Mouse (Mus musculus) gastrocnemius, adult 2 months (tissue): ENCODE measurements at regions not wholly inside any gene's neighbourhood (a gene's known extent, or its start where the extent isn't known, plus 50 kb on each side); places are given as distances from the start of the nearest gene placed in this dataset.
"Not testable (repeated sequence)": the region's sequence is repeated elsewhere in the genome, so short reads cannot be mapped to it uniquely, and the experiment has no call there.

Experiments used
- DNase-seq: peaks from one replicate; pipeline ENCODE4 v3.0.0; 2022
- H3K27ac ChIP-seq: fragments of 200-600 bp; 2 replicates; pipeline ENCODE4 v1.8.1; 2022; ENCODE audit warnings: mild to moderate bottlenecking
- H3K4me3 ChIP-seq: fragments of 200-600 bp; 2 replicates; pipeline ENCODE4 v1.8.1; 2022; ENCODE audit warnings: mild to moderate bottlenecking, moderate library complexity
- CTCF ChIP-seq: fragments of 200-600 bp; IDR thresholded peaks from 2 replicates; pipeline ENCODE4 v1.8.1; 2022; ENCODE audit warnings: antibody characterized with exemption, mild to moderate bottlenecking, moderate library complexity
- intact Hi-C: fragments of 180-260 bp; cut with DNase I; formaldehyde crosslinking; loops from one replicate; pipeline ENCODE4 v1.15.1; 2025

DNA sequence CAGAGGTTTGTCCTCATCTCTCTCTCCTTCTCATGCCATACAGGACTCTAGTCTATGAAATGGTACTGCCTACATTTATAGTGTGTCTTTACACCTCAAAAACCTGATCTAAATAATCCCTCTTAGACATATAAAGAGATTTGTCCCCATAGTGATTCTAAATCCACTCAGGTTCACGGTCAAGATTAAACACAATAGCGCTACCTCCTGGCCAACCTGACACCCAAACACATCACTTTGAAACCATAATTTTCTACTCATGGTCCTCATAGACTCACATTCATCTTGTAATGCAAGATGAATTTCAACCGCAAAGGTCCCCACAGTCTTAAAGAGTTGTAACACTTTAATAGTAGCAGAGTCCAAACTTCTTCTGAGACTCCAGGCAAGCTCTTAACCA is 118.0 kb upstream of the Fam78b start:
- no peak overlapping the region for H3K4me3 ChIP-seq
- intact Hi-C loops: no loop called here
- no peak for DNase-seq
- peak; percentile 4; the same call in 1 of the 2 replicates for TF ChIP-seq CTCF
- no peak overlapping the region for H3K27ac ChIP-seq

DNA sequence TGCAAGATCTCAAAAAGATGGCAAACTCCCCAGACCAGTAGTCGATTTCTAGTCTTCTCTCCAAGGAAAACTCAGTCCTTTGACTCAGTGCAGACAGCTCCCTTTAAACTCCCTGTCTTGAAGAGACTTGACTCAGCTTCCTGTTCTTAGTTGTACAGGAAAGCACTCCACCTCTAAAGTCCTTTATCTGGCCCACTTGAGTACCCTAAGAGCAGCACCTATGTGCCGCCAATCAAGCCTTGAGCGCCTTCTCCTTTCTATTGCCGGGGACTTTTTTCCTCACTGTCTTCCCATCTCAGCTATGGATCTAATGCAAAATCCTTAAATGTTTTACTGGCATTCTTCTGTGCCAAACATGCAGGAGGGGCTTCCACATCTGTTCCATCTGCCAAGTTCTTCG is 105.3 kb upstream of the Fam78b start:
- intact Hi-C loops: no loop called here
- Histone ChIP-seq H3K4me3 (no peak overlapping the region), H3K27ac (no peak overlapping the region)
- no peak for DNase-seq
- TF ChIP-seq CTCF: no peak

DNA sequence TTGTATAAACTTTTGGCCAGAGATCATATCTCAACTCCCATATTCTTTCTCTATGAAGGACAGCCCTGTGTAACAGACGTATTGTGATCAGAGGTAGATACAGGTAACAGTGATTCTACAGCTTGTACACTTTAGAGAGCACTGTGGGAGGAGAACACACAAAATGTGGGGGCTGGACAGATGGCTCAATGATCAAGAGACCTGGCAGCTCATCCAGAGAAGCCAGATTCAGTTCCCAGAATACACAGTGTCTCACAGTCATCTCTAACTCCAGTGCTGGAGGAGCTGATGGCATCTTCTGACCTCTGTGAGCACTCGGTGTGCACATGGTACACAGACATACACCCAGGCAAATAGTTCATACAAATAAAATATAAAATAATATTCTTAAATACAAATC is 102.5 kb upstream of the Fam78b start:
- no peak overlapping the region for H3K4me3 ChIP-seq
- intact Hi-C loops: no loop called here
- TF ChIP-seq CTCF: no peak
- no peak overlapping the region for H3K27ac ChIP-seq
- no peak for DNase-seq

DNA sequence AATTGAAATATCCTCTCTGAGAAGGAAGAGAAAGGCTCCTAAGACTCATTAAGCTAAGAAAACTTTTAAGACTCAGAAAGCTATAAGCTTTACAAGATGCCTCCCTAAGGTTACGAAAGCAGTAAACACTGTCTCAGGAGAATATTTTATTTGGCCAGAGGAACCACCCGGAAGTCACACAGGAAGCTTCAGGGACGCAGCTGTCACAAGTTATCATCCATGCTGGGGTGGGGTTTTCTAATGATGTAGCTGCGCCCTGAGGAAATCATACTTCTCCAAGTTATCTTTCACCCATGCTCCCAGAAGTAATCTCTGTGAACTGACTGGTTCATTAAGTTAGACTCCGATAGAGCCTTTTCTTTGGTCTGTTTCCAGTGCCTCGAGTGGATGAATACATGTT is 102.0 kb upstream of the Fam78b start:
- intact Hi-C loops: no loop called here
- Histone ChIP-seq H3K4me3 (no peak overlapping the region), H3K27ac (no peak overlapping the region)
- DNase-seq: no peak
- TF ChIP-seq CTCF: no peak

DNA sequence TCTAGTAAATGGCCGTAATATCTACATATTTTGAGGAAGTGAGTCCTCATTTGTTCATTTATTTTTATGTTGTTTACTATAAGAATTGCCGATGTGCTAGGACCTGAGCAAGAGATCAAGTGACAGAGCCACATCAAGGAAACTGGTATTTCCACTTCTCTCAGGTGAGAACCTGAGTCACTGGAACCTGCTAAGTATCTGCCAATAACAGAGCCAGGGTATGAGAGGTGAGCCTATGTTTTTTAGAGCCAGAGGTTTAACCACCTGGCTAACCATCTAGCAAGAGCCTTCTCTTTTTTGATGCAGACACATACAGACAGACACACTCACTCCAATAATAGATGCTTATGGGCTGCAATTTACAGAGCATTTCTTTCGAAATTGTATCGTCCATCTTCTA is 101.2 kb upstream of the Fam78b start:
- H3K27ac ChIP-seq: no peak overlapping the region
- DNase-seq: no peak
- no peak for TF ChIP-seq CTCF
- no peak overlapping the region for H3K4me3 ChIP-seq
- intact Hi-C loops: no loop called here

DNA sequence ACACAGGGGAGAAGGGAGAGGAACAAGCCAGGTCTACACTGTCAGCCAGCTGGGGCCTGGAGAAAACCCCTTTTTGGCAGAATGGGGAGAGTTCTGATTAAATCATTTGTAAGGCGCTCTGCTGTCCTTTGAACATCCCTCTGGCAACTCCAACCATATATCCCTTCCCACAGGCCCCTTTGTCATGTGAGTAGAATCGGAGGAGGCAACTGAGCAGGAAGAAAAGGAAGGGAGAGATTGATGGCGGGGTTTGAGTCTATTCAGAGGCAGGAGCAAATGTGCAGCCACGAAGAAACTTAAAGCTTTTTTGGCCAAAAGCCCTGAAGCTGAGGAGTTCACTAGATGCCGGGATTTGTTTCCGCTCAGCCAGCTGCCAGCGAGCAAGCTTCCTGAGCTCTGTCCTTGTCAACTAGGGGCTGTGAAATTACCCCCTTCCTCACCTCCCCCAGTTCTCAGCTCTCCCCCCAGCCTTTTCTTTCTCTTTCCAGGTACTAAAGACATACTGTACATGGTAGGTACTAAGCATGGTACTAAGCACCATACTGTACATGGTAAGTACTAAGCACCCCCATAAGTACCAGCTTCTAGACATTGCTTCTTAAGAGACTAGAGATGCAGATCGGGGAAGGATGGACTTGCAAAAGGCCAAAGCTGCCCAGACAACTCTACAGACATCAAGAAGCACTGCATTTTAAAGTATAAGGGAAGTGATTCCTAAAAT is 100.6 kb upstream of the Fam78b start:
- no peak for TF ChIP-seq CTCF
- Histone ChIP-seq H3K4me3 (no peak overlapping the region), H3K27ac (no peak overlapping the region)
- intact Hi-C loops: no loop called here
- no peak for DNase-seq

DNA sequence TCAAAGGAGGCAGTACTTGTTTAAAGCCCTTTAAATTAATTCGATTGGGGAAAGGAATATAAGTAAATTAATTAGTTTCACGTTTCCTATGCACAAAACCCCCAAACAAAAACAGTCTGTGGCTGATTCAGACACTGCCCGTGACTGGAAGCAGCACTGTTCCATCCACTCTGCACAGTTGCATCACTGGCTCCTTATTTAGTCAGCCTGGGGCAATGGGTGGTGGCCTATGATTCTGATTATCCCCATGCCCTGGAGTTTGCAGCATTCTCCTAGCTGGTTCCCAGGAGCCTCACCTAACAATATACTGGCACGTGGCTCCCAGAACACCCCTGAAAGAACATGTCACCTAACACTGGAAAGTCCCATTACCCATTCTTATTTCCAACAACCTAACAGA is 99.6 kb upstream of the Fam78b start:
- no peak for TF ChIP-seq CTCF
- no peak for DNase-seq
- Histone ChIP-seq H3K4me3 (no peak overlapping the region), H3K27ac (no peak overlapping the region)
- intact Hi-C loops: no loop called here

DNA sequence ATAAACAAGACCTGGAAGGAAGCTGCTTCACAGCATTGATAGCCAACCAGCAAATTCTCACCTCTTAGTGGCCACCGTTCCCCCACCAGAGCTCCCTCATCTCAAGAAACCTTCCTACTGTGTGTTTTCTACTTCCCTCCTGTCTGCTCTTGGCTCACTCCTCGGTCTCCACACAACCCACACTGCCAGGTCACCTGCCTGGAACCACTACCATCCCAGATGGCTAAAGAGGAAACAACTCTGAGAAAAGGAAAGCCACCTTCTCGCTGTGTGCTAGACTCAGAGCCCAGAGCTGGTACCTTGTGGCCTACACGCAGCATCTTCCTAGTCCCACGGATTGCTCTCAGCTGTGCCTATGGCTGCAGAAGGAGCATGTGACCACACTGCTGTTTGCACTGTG is 97.8 kb upstream of the Fam78b start:
- Histone ChIP-seq H3K4me3 (no peak overlapping the region), H3K27ac (no peak overlapping the region)
- no peak for DNase-seq
- TF ChIP-seq CTCF: no peak
- intact Hi-C loops: no loop called here

DNA sequence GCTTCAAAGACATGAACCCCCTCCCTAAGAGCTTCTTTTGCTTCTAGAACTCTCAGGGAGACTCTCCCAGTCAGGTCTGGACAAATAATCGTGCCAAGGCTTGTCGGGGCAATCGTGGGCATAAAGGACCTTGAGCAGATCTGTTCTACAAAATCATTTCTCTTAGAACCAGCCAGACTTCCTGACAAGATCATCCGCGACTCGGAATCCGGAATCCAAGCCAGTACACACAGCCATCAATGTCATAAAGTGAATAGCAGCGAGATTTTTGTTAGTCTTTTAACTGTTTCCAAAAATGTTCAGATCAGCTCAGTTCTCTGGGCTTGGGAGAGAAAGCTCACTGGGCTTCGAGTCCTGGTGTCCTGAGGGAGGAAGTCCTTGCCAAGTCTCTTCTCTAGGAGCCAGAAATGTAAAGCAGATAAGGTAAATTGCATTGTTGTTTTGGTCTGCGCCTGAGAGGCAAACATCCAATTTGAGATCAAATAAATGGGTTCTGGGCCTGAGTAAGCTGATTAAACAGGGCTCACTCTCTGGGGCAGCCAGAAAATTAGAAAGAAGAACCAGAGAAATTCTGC is 92.9 kb upstream of the Fam78b start:
- Histone ChIP-seq H3K27ac (no peak overlapping the region), H3K4me3 (no peak overlapping the region)
- intact Hi-C loops: no loop called here
- no peak for TF ChIP-seq CTCF
- no peak for DNase-seq

DNA sequence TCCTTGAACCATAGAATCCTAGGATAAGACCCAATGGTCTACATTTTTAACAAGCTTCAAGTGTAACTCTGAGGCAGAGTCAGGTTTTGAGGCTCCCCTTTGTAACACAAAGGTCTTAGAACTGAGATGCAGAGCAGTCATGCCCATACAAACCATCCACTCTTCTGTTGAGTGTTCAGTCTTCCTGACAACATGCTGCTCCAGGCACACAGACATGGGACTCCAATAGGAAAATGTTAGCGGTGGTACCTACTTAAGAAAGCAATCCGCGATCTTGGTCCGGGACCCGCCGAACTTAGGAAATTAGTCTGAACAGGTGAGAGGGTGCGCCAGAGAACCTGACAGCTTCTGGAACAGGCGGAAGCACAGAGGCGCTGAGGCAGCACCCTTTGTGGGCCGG is 89.0 kb upstream of the Fam78b start:
- DNase-seq, H3K27ac ChIP-seq, H3K4me3 ChIP-seq, intact Hi-C loops: not testable (repeated sequence)

DNA sequence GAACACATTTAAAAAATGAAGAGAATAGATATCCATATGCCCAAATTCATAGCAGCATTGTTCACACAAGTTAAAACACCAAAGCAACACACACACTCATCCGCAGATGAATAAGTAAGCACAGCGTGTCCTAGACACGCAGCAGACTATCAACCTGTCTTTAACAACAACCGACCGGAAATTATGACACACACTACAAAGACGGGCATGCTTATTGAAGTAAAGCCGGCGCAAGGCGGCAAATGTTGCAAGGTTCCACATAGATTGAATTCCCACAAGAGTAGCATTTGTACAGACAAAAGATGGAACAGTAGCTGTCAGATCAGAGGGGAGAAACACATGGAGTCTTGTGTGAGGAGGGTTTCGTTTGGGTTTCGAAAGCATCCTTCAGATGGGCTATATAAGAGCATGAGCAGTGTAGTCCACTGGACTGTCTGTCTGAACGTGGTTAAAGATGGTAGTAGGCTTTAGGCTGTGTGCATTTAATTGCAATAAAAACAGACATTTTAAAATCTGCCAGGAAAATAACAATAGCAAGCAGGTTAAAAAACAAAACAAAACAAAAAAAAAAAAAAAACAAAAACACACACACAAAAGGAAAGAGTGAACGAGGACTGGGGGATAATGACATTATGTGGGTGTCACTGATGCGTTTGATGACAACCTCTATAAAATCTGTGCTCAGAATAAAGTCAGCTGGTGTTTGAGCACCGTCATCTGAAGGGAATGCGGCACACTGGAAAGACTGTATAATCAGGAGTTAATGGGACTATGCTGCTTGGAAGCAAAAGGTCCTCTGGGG is 78.1 kb upstream of the Fam78b start:
- intact Hi-C loops: no loop called here
- no peak for DNase-seq
- TF ChIP-seq CTCF: no peak
- Histone ChIP-seq H3K4me3 (peak overlapping the region; percentile 19; the same call in 1 of the 2 replicates), H3K27ac (no peak overlapping the region)

DNA sequence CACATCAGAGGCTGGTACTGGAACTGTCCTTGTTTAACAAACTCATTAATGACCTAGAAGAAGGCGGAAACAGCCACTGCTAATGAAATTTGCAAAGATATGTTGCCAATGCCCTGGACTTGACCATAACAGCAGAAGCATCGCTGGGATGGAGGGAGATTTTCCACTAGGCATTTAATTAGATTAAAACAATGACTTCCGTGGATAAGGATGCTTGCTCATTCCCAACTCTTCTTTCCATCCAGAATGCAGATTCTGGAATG is 77.6 kb upstream of the Fam78b start:
- no peak for TF ChIP-seq CTCF
- no peak for DNase-seq
- intact Hi-C loops: no loop called here
- no peak overlapping the region for H3K27ac ChIP-seq
- no peak overlapping the region for H3K4me3 ChIP-seq

DNA sequence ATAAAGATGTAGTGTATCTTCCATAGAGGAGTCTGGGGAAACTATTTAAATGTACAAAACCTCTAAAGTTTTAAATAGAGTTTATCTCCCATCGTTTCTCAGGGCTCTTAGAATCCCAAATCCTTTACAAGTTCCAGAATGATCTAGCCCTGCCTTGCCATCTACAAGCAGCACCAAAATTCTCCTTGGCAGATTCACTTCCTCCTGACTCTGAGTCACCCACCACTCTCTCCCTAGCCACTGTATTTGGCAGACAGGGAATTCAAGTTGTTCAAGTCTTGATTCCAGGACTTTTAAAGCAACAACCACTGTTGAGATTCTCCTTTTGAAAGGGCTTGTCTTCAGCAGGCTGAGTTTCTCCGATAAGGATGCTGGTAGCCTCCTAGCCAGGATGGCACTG is 77.1 kb upstream of the Fam78b start:
- intact Hi-C loops: no loop called here
- DNase-seq: no peak
- no peak overlapping the region for H3K4me3 ChIP-seq
- no peak for TF ChIP-seq CTCF
- H3K27ac ChIP-seq: no peak overlapping the region

DNA sequence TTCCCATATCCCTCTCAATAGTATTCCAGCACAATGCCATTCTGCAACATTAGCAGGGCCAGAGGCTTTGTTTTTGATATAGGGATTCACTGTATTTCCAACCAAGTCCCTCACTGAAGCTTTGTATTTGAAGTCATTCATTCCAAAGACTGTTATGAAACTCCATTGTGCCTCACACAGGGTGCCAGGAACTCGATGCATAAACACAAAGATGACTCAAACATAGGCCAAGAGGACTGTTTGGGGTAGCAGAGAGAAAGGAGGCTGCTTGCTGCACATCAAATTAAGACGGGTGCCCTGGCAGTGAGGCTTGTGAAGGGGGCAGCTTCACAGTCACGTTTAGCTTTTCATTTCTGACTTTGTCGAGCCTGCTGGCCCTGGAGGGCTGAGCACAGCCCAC is 75.1 kb upstream of the Fam78b start:
- no peak for DNase-seq
- H3K27ac ChIP-seq: no peak overlapping the region
- no peak for TF ChIP-seq CTCF
- no peak overlapping the region for H3K4me3 ChIP-seq
- intact Hi-C loops: no loop called here

DNA sequence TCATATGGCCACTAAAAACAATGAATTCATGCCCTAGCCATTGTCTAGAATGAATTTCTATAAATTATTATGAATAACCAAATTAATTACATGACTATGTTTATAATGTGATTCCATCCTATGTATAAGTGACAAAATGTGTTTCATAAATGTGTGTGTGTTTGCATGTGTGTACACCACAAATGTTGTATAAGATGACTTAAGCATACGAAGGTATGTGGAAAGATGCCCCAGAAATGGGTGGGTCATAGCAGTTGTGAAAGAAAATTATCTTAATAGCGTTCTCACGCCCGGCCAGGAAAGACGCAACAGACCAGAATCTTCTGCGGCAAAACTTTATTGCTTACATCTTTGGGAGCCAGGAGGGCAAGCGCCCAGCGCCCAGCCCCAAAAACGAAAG is 61.5 kb upstream of the Fam78b start:
- DNase-seq, H3K4me3 ChIP-seq, H3K27ac ChIP-seq, intact Hi-C loops: not testable (repeated sequence)

DNA sequence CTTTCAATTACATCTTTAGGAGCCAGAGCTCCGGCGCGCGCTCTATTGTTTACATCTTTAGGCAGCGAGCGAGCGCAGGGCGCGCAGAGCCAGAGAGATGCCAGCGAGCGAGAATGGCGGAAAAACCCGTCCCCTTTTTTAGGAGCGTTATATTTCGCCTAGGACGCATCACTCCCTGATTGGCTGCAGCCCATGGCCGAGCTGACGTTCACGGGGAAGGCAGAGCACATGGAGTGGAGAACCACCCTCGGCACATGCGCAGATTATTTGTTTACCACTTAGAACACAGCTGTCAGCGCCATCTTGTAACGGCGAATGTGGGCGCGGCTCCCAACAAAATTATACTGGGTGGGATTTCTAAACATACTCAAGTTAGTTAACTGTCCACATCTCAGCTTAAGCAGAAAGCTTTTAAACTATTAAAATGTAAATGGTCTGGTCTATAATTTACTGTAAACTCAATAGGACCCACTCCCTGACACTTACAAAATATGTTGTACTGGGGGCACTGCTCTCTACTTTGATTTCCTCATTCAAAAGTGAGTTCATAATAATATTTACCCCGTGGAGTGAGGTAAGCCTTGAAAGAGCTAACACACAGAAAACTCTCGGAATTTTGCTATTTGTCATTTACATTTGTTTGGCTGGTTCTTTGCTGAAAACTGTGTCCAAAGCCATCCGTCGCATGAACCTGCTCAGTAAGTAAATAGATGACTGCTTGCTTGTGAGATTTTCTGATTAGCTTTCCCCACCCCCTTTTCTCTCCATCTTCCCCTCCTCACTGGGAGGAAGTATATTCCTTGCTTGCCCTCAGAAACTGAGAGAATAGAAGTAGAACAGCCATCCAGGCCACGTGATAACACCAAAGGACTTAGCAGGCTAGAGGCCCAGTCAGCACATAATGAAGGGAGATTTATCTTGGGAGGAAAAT is 60.8 kb upstream of the Fam78b start:
- DNase-seq, H3K27ac ChIP-seq, H3K4me3 ChIP-seq, intact Hi-C loops: not testable (repeated sequence)
